Mouse (Mus musculus) embryonic stem cell, embryonic (primary cell): ENCODE measurements around the gene Megf6.

Experiments
- CTCF ChIA-PET, 4 experiments: fragments of 300-600 bp in 2 of 4; fragments of 350-600 bp in 2 of 4; sonication (Branson Sonifier 250); formaldehyde crosslinking; loops; one replicate each; lab custom pipeline; 2022; ENCODE audit warnings: inconsistent platforms in 2 of 4; lab: Charles Lee
- POLR2A ChIA-PET, 4 experiments: fragments of 300-600 bp in 2 of 4; fragments of 350-600 bp in 2 of 4; sonication (Branson Sonifier 250); formaldehyde crosslinking; loops; one replicate each; lab custom pipeline; 2022; ENCODE audit warnings: antibody characterized with exemption in 4 of 4, inconsistent platforms in 1 of 4; lab: Charles Lee

The Megf6 gene

DNA sequence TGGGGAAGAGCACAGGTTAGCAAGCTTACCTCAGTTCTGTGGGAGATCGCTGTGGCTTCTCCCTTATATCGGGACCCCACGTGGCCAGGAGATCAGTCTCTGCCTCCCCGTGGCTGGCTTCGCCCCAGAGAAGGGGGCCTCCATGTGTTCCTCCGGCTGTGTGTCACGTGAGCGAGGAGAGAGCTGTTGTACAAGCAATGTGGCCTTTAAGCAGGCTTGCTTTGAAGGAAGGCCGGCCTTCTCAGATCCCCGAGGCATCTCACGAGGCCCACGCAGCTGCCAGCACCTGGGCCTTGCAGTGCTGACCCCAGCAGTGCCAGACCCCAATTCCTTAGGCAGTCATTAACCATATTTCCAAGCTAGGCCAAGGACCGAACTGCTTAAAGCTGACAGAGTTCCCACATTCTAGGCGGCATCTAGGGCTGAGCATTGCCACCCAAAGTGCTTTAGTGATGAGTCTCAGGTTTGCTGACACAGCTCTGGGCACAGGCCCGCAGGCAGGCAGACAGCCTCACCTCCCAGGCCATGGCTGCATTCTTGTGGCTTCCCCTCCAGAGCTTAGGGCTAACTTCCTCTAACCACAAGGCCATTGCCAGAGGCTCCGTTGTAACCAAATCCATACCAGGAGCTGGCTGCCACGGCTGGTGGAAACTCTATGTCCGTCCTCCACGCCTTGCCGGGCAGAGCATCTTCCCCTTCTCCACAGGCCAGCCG, 77.7 kb downstream of the Megf6 start:
- POLR2A ChIA-PET = interaction anchor here in 2 of 4 experiments (0.6 to 1.6 kb wide), 3 partner anchors 9 to 1009 kb away, joined by 3 to 4 read pairs (median 3); no protein-coding TSS in a partner anchor
- CTCF ChIA-PET = interaction anchor here in 3 of 4 experiments (0.6 to 2.6 kb wide), 8 partner anchors 9 to 501 kb away, joined by 3 to 15 read pairs (median 4); partner anchors contain the start of gene Smim1 (in 1 of the 3)

DNA sequence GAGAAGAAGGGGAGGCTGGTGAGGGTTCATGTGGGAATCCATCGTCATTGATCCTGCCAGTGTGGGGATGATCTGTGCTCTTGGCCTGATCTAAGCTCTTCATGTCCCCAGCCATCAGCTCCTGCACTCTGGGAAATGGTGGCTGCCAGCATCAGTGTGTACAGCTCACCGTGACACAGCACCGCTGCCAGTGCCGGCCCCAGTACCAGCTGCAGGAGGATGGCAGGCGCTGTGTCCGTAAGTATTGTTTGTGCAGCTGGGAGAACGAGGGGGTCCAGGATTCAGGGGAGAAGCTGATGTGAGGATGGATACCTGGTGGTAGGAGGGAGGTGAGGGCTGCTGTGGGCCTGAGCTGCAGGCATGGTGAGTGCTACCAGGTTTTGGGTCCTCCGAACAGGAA, 78.8 kb downstream of the Megf6 start:
- POLR2A ChIA-PET = interaction anchor here in 2 of 4 experiments (0.5 to 1.6 kb wide), 4 partner anchors 12 to 549 kb away, joined by 3 to 4 read pairs (median 3); no protein-coding TSS in a partner anchor

DNA sequence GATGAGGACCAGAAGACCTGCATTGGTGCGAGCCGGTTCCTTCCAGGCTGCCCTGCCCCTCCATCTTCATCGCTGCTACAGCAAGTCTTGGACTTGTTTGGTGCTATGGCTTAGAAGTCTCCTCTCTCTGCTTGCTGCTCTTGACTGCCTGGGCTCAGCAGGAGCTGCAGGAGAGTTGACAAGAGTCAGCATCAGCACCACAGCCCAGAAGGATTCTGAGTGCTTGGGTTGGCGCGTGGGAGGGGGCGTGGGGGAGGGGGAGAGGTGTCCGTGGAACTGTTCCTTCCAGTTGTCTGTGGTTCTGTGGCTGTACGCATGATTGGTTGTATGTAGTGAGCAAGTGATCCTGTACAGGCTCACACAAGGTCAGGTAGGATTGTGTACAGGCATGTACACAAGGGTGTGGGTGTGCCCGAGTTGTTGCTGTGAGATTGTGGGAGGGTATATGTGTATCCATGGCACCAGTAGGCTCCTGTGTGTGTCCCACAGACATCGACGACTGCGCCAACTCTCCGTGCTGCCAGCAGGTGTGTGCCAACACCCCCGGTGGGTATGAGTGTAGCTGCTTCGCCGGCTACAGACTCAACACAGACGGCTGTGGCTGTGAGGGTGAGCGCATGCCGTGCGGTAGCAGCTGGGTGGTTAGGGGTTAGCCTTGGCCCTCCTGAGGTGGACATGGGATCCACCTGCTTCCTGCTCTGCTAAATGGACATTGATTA, 82.2 kb downstream of the Megf6 start:
- ChIA-PET CTCF (interaction anchor here in 1 of 4 experiments (1.0 kb wide), 1 partner anchor 89 kb away, joined by 3 read pairs; no protein-coding TSS in a partner anchor), POLR2A (interaction anchor here in 2 of 4 experiments (1.0 kb wide), 2 partner anchors 22 to 82 kb away, joined by 3 read pairs; no protein-coding TSS in a partner anchor)

More for the DNA sequence above, 78.8 kb downstream of the Megf6 start:
- CTCF ChIA-PET = interaction anchor here in 1 of 4 experiments (0.6 kb wide), 2 partner anchors 81 to 179 kb away, joined by 3 read pairs; no protein-coding TSS in a partner anchor

DNA sequence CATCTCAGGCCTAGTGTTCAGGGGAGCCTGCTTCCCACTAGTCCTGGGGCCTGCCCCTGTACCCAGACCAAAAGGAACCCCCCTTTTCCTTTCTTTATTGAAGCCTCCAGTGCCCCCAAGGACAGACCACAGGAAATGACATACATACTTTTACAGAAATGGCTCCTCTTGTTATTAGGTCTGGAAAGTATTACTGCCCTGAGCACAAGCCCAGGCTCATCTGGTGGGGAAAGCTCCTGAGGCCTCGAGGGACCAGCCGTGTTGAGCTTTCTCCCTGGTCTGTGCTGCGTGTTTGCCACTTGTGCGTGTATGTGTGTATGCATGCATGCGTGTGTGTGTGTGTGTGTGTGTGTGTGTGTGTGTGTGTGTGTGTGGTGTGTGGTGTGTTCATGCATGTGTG, 90.2 kb downstream of the Megf6 start:
- ChIA-PET POLR2A (interaction anchor here in 1 of 4 experiments (0.6 kb wide), 1 partner anchor 332 kb away, joined by 3 read pairs; no protein-coding TSS in a partner anchor), CTCF (interaction anchor here in 1 of 4 experiments (0.6 kb wide), 1 partner anchor 39 kb away, joined by 3 read pairs; no protein-coding TSS in a partner anchor)

DNA sequence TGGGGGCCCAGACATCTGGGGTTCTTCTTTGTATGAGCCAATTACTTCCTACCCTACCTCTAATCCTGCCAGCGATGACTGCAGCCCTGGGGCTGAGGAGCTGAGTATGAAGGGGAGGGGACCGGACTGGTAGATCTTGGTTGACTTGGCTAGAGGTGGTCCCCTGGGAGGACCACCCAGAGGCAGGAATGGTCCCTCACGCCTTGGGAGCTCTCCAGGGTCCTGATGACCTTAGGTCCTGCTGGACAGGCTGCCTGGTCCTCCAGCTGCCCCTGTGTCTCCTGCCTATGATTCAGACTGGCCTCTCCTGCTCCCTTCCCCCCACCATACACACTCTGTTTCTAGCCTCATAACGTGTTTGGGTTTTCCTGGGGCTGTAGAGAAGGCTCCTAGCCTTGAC, 91.5 kb downstream of the Megf6 start:
- POLR2A ChIA-PET = interaction anchor here in 1 of 4 experiments (1.2 kb wide), 1 partner anchor 17 kb away, joined by 3 read pairs; no protein-coding TSS in a partner anchor
- CTCF ChIA-PET = interaction anchor here in 2 of 4 experiments (0.6 to 1.2 kb wide), 3 partner anchors 11 to 158 kb away, joined by 3 to 5 read pairs (median 3); no protein-coding TSS in a partner anchor

DNA sequence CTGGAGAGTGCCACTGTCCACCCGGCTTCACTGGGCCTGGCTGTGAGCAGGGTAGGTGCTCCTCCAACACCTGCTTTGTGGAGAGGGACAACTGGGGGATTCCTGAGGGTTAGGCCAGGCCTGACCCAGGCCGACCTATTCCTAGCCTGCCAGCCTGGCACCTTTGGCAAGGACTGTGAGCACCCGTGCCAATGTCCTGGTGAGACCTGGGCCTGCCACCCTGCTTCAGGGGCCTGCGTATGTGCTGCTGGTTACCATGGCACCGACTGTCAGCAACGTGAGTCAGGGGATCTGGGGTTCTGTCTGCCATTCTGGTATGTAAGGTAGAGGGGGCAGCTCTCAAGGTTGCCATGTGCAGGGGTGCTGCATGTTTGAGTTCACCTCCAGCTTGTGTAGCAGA, 97.0 kb downstream of the Megf6 start:
- POLR2A ChIA-PET = no interaction called here

DNA sequence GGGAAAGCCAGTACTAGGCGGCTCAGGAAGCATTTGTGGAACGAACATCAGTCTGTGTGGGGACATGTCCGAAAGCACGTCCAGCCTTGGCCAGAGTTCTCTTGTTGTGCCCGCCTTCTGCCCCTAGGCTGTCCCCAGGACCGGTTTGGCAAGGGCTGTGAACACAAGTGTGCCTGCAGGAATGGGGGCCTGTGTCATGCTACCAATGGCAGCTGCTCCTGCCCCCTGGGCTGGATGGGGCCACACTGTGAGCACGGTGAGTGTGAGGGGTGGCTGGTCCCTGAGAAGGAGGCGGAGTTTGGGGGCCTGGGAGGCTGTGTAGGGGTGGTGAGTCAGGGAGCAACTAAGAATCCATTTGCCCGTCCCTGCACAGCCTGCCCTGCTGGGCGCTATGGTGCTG, 99.0 kb downstream of the Megf6 start:
- POLR2A ChIA-PET = no interaction called here
- CTCF ChIA-PET = interaction anchor here in 1 of 4 experiments (0.6 kb wide), 1 partner anchor 509 kb away, joined by 3 read pairs; no protein-coding TSS in a partner anchor

More for the DNA sequence above, 97.0 kb downstream of the Megf6 start:
- CTCF ChIA-PET = no interaction called here

DNA sequence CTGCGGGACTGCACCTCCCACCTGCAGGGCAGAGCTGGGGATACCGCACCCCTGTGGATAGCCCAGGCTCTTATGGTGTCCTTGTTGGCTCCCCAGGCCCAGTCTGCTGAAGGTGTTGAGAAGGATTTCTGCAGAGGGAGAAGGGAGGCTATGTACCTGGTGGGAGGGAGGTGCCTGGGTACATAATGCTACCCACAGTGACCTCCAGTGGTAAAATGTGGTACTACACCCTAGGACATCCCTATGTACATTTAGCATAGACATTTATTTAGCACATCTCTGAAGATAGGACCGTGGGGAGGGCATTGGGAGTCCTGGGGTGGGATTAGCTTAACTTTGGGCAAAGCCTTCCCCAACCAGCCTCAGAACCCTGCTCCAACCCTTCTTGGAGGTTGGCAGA, 102.5 kb downstream of the Megf6 start:
- POLR2A ChIA-PET = interaction anchor here in 2 of 4 experiments (0.5 to 1.0 kb wide), 3 partner anchors 18 to 105 kb away, joined by 3 read pairs; no protein-coding TSS in a partner anchor
- CTCF ChIA-PET = interaction anchor here in 3 of 4 experiments (0.6 to 1.6 kb wide), 6 partner anchors 10 to 295 kb away, joined by 3 to 6 read pairs (median 3); no protein-coding TSS in a partner anchor

DNA sequence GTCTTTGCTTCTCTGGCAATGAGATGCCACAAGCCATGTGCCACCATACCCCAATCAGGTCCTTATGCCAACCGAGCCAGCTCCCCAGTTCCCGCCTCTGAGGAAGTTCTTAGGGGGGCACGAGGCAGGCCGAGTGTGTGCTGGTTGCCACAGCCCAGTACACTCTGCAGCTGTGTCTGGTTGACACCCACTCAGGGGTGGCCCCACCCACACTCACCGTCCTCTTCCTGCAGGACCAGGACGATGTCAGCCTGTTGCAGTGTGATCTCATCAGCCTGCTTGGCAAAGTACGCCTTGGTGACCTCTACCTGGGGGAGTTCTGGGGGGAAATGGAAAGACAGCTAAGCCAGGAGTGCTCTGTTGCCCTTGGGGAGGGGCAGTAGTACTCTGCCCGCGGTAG, 109.0 kb downstream of the Megf6 start:
- ChIA-PET POLR2A (interaction anchor here in 1 of 4 experiments (0.5 kb wide), 1 partner anchor 25 kb away, joined by 3 read pairs; no protein-coding TSS in a partner anchor), CTCF (interaction anchor here in 3 of 4 experiments (0.5 to 1.3 kb wide), 3 partner anchors 208 to 499 kb away, joined by 3 to 5 read pairs (median 3); partner anchors contain the start of gene Smim1 (in 1 of the 3))

DNA sequence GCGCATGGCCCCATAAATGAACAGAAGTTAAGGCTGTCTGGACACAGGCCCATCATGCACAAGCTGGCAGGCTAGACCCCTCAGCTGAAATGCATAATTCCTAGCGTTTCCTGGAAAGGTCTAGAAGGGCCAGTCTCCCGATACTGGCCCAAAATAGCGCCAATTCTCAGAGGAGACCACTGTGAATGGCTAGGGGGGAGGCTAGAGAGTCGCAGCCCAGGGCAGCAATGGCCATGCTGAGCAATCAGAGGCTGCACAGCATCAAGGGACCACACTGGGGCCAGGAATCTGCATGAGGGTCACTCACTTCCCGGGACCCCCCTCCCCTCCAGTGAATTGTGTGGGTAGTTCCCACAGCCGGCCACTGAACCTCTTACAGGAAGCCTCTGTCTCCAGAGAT, 113.1 kb downstream of the Megf6 start:
- CTCF ChIA-PET = interaction anchor here in 1 of 4 experiments (0.6 kb wide), 1 partner anchor 74 kb away, joined by 3 read pairs; no protein-coding TSS in a partner anchor
- POLR2A ChIA-PET = no interaction called here

DNA sequence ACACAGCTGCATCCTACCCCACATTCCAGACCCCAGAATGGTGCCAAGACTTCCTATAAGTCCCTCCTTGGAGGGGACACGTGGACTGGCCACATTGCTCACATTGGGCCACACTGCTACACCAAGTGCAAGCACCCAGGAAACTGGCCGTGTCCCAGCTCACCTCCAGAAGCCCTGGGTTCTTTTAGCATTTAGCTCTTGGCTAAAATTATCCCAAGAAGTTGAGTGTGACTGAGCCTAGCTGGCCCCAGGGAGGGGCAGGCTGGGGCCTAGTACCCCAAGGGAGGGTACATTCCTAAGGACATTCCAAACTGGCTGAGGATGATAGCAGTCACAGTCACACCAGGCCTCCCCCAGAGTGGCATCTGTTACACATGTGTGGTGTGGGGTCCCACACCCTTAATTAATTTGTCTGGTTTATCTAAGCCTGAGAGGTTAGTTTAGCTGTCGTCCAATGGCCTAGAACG, 123.2 kb downstream of the Megf6 start:
- ChIA-PET CTCF (interaction anchor here in 1 of 4 experiments (0.8 kb wide), 1 partner anchor 134 kb away, joined by 4 read pairs; no protein-coding TSS in a partner anchor), POLR2A (no interaction called here)

DNA sequence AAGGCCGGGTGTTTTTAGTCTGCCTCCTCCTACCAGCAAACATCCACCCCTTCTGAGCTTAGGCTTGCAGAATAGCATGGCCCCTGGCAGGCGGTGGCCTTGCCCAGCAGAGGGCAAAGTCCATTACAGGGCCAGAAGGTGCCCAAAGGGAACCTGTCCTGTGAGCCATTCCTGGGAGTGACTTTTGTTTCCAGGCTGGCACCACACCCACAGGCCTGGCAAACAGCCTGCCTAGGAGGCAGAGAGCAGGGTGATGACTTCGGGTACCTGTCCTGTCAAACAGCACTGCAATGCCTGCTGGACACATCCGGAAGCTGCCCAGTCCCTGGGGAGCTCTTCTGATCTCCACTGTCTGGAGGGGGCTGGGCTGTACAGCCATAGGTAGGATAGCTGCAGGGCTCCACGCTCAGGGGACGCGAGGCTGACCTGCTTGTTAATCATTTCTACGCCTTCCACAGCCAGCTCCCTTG, 123.8 kb downstream of the Megf6 start:
- POLR2A ChIA-PET = no interaction called here
- CTCF ChIA-PET = interaction anchor here in 1 of 4 experiments (0.8 kb wide), 1 partner anchor 135 kb away, joined by 4 read pairs; no protein-coding TSS in a partner anchor

DNA sequence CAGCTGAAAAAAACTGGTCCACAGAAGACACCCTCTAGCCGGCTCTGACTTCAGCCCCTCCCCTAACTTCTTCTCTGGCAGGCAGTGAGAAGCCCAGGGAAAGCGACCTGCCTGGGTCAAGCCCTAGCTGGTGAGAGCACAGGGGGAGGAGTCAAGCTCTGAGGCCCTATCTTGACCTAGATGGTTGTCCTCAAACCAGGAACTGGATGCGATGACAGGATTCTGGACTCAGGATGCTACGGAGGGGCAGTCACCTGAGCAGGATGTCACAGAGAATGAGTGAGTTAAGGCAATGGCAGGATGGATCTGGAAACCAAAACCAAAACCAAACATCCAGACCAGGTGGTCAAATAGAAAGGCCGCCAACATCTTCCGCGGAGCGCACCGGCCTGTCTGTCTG, 127.2 kb downstream of the Megf6 start:
- CTCF ChIA-PET = interaction anchor here in 3 of 4 experiments (0.6 to 1.8 kb wide), 13 partner anchors 31 to 1021 kb away, joined by 3 to 12 read pairs (median 5); partner anchors contain the start of gene Smim1 (in 1 of the 3)
- POLR2A ChIA-PET = interaction anchor here in 2 of 4 experiments (0.9 to 2.1 kb wide), 6 partner anchors 8 to 358 kb away, joined by 3 to 8 read pairs (median 4); partner anchors contain the start of genes A430005L14Rik (in 1 of the 2) and Megf6 (in 1 of the 2)

DNA sequence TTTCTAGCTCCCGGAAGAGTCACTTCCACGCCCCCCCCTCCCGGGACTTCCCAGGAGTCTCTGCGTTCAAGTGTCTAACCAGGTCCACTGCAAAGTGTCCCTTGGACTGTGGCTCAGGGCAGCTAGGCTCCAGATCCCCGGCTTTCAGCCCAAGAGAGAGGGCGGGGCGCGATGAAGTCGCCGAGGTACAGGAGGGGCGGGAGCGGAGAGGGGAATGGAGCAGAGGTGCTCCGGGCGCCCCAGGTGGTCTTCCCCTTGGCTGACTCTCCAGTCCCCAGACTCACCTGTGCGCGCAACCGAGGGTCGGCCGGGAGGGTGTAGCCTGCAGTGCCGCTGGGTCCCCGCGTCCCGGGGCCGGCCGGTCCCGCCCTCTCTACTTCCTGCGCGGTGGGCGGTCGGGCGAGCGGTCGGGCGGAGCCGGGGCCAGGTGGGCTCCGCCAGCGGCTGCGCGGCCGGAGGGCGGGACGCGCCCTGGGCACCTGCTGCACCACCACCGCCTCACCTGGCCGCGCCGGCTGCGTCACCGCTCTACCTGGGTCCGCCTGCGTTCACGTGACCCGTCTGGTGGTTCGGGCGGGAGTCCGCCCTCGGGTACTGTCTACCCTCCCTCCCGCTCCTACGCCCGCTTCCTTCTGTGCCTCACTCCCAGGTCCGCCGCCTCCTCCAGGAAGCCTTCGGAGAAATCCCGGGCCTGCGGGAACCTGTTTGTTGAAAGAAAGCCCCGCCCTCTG, 129.2 kb downstream of the Megf6 start:
- POLR2A ChIA-PET = interaction anchor here in 2 of 4 experiments (0.5 to 2.1 kb wide), 4 partner anchors 9 to 919 kb away, joined by 3 to 7 read pairs (median 4); no protein-coding TSS in a partner anchor
- CTCF ChIA-PET = interaction anchor here (0.6 to 1.8 kb wide), 9 partner anchors 28 to 157 kb away, joined by 3 to 7 read pairs (median 3); partner anchors contain the start of gene Wrap73 (in 1 of the 4)

DNA sequence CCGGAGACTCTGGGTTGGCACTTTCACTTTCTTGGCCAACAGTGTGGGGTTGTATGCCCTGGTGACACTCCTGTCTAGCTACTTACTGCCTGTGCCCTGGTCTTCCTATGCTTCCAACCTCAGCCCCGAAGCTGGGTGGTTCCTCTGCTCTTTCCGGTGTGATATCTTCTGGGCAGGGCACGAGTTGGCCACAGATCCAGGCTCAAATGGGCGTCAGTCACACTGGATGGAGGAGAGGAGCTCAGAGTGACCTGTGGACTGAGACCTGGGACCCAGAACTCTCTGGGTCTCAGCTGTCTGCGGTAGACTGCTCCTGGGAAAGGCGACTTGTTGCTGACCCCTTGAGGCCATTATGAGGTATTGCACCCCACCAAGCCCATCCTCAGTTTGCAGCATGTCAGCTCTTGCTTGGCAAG, 130.9 kb downstream of the Megf6 start, which contains the start of gene Arhgef16:
Arhgef16 (minus strand) TSS at position 211 of the 416 bp plus-strand sequence.
- ChIA-PET POLR2A (interaction anchor here in 3 of 4 experiments (0.6 to 1.5 kb wide), 10 partner anchors 8 to 411 kb away, joined by 3 to 5 read pairs (median 3); partner anchors contain the start of genes Lrrc47 (in 1 of the 3) and Tprgl (in 1 of the 3)), CTCF (interaction anchor here (0.5 to 2.2 kb wide), 80 partner anchors 9 to 1824 kb away, joined by 3 to 22 read pairs (median 4); partner anchors contain the start of genes Kcnab2 (in 1 of the 4), Megf6 (in 1 of the 4), Smim1 (in 1 of the 4) and Tprgl (in 1 of the 4))

DNA sequence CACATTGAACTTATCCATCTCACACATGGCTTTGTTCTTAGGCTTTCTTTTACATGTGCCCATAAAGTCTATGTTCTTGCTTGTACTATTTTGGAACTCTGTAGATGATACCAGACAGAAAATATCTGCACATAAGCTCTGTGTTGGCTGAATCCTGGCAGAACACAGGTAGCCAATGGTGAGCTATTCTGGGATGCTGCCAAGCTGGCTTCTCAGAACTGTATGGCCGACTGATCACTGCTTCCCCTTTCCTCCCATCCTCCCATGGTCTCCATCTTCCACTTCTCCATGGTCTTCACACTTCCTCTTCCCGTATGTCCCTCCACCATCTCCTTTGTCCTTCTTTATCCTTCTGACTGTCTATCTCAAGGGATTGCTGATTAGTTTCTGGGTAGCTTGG, 138.6 kb downstream of the Megf6 start:
- ChIA-PET CTCF (no interaction called here), POLR2A (interaction anchor here in 1 of 4 experiments (0.7 to 1.3 kb wide), 3 partner anchors 8 to 10 kb away, joined by 3 read pairs; partner anchors contain the start of gene Arhgef16)
